Mouse (Mus musculus): ENCODE data around the gene Tmem108. TPM values are rescaled to one million over a fixed set of nuclear protein-coding genes. Genes with fewer than 3 reads are reported as not detected.

Gene Tmem108
- polyA plus RNA-seq, 1 experiment from 2014 or later: 3.3 TPM

GRCm38 (mm10) chr9:103752618-103753017 lies 9.0 kb downstream of the Tmem108 start:
- Histone ChIP-seq H3K36me3 (ENCODE audit: control insufficient read depth, insufficient read depth) (no peaks in the 10 kb centered on the region), H3K9me3 (ENCODE audit: control insufficient read depth) (no peaks in the 10 kb centered on the region), H3K27ac (ENCODE audit: low read depth, low read length) (no peak overlapping the region), H3K4me3 (ENCODE audit: low read depth, low read length) (no peak overlapping the region), H3K27me3 (replicated peaks; ENCODE audit: control insufficient read depth, insufficient read depth, low read length) (no peaks in the 10 kb centered on the region), H3K4me2 (replicated peaks; ENCODE audit: low read depth) (no peak overlapping the region), H3K9ac (ENCODE audit: low read depth, low read length) (no peak overlapping the region), H3K4me1 (replicated peaks; ENCODE audit: control insufficient read depth, insufficient read depth, low read length) (no peaks in the 10 kb centered on the region)
- no peak for TF ChIP-seq CTCF (IDR thresholded peaks at IDR 0.05; ENCODE audit: low read depth)
- 88% methylated on average over 10 of the region's 10 CpGs for WGBS
- ATAC-seq: no peak

DNA sequence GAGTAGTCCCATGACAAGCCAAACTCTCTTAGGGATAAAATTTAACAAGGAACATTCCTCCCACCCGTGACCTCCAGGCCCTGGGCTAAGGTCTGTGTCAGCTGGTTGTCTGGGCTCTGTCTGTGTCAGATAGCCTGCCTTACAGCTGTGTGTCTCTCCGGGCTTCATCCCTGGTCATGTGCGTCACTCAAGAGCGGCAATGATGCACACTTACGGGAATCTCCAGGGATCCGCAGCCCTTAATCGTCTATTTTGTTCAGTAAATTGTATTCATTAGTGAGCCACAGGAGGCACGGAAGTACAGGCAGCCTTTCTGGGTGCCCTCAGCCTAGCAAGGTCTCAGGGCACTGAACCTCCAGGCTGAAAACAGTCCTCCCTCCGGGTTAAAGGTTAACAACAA lies 10.1 kb downstream of the Tmem108 start:
- H3K27me3 ChIP-seq (replicated peaks; ENCODE audit: control insufficient read depth, insufficient read depth, low read length): no peaks in the 10 kb centered on the region
- no peak overlapping the region for H3K4me2 ChIP-seq (replicated peaks; ENCODE audit: low read depth)
- no peaks in the 10 kb centered on the region for H3K4me1 ChIP-seq (replicated peaks; ENCODE audit: control insufficient read depth, insufficient read depth, low read length)
- 61% methylated on average over 9 of the region's 9 CpGs for WGBS
- no peaks in the 10 kb centered on the region for H3K9me3 ChIP-seq (ENCODE audit: control insufficient read depth)
- H3K36me3 ChIP-seq (ENCODE audit: control insufficient read depth, insufficient read depth): no peaks in the 10 kb centered on the region
- ATAC-seq: no peak
- no peak overlapping the region for H3K9ac ChIP-seq (ENCODE audit: low read depth, low read length)
- no peak overlapping the region for H3K4me3 ChIP-seq (ENCODE audit: low read depth, low read length)
- H3K27ac ChIP-seq (ENCODE audit: low read depth, low read length): no peak overlapping the region
- no peak for TF ChIP-seq CTCF (IDR thresholded peaks at IDR 0.05; ENCODE audit: low read depth)

DNA sequence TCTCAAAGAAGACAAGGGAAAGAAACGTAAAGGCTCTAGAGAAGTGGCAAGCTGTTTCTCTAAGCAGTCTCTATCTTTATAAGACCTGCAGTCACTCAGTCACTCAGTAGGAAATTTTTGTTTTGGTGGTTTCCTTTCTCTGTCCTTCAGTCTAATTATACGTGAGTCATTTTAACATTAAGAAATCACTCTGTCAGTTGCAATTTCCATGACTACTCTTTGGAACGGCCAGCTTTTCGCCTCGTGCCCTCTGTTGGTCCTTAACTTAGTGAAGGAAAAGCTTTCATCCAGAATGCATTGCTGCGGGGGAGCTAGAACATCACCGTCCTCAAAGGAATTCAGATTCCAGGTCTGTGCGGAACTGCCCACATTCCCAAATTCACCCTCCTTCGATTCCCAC lies 11.1 kb downstream of the Tmem108 start:
- no peak overlapping the region for H3K27ac ChIP-seq (ENCODE audit: low read depth, low read length)
- ATAC-seq: no peak
- H3K4me1 ChIP-seq (replicated peaks; ENCODE audit: control insufficient read depth, insufficient read depth, low read length): no peaks in the 10 kb centered on the region
- H3K27me3 ChIP-seq (replicated peaks; ENCODE audit: control insufficient read depth, insufficient read depth, low read length): no peaks in the 10 kb centered on the region
- no peak overlapping the region for H3K4me2 ChIP-seq (replicated peaks; ENCODE audit: low read depth)
- WGBS: 90% methylated on average over 9 of the region's 9 CpGs
- no peak for TF ChIP-seq CTCF (IDR thresholded peaks at IDR 0.05; ENCODE audit: low read depth)
- H3K9ac ChIP-seq (ENCODE audit: low read depth, low read length): no peak overlapping the region
- H3K4me3 ChIP-seq (ENCODE audit: low read depth, low read length): no peak overlapping the region
- no peaks in the 10 kb centered on the region for H3K9me3 ChIP-seq (ENCODE audit: control insufficient read depth)
- no peaks in the 10 kb centered on the region for H3K36me3 ChIP-seq (ENCODE audit: control insufficient read depth, insufficient read depth)

GRCm38 (mm10) chr9:103746598-103746997 lies 15.0 kb downstream of the Tmem108 start:
- Histone ChIP-seq H3K4me3 (ENCODE audit: low read depth, low read length) (no peak overlapping the region), H3K9me3 (ENCODE audit: control insufficient read depth) (no peaks in the 10 kb centered on the region), H3K4me2 (replicated peaks; ENCODE audit: low read depth) (no peak overlapping the region), H3K9ac (ENCODE audit: low read depth, low read length) (no peak overlapping the region), H3K4me1 (replicated peaks; ENCODE audit: control insufficient read depth, insufficient read depth, low read length) (no peaks in the 10 kb centered on the region), H3K27ac (ENCODE audit: low read depth, low read length) (no peak overlapping the region), H3K36me3 (ENCODE audit: control insufficient read depth, insufficient read depth) (no peaks in the 10 kb centered on the region), H3K27me3 (replicated peaks; ENCODE audit: control insufficient read depth, insufficient read depth, low read length) (no peaks in the 10 kb centered on the region)
- WGBS: 87% methylated on average over 5 of the region's 5 CpGs
- no peak for ATAC-seq
- no peak for TF ChIP-seq CTCF (IDR thresholded peaks at IDR 0.05; ENCODE audit: low read depth)

DNA sequence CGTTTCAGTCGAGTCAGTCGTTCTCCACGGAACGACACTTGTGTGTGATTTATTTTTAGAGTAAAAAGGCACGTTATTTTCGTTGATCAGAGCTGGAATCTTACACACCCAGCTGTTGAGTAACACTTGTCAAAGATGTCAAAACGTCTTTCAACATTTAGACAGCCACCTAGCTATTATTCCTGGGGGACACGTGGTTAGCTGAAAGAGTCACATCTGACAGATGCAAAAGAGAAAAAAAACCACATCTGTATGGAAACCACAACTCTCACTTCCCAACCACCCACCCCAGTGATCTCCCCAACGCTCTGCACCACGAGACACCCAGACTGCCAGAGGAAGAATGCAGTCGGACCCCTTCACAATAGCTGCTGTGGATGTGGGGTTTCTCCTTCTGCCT lies 21.5 kb downstream of the Tmem108 start:
- WGBS: 73% methylated on average over 12 of the region's 12 CpGs
- ATAC-seq: no peak

GRCm38 (mm10) chr9:103739062-103739461 lies 22.6 kb downstream of the Tmem108 start:
- TF ChIP-seq CTCF (IDR thresholded peaks at IDR 0.05; ENCODE audit: low read depth): no peak
- no peaks in the 10 kb centered on the region for H3K27me3 ChIP-seq (replicated peaks; ENCODE audit: control insufficient read depth, insufficient read depth, low read length)
- H3K9ac ChIP-seq (ENCODE audit: low read depth, low read length): no peak overlapping the region
- H3K4me2 ChIP-seq (replicated peaks; ENCODE audit: low read depth): no peak overlapping the region
- no peak overlapping the region for H3K27ac ChIP-seq (ENCODE audit: low read depth, low read length)
- H3K4me1 ChIP-seq (replicated peaks; ENCODE audit: control insufficient read depth, insufficient read depth, low read length): no peaks in the 10 kb centered on the region
- no peaks in the 10 kb centered on the region for H3K36me3 ChIP-seq (ENCODE audit: control insufficient read depth, insufficient read depth)
- WGBS: 90% methylated on average over 4 of the region's 4 CpGs
- H3K4me3 ChIP-seq (ENCODE audit: low read depth, low read length): no peak overlapping the region
- no peaks in the 10 kb centered on the region for H3K9me3 ChIP-seq (ENCODE audit: control insufficient read depth)
- ATAC-seq: no peak

More for the DNA sequence above, 21.5 kb downstream of the Tmem108 start:
- no peak overlapping the region for H3K4me2 ChIP-seq (replicated peaks; ENCODE audit: low read depth)
- H3K27ac ChIP-seq (ENCODE audit: low read depth, low read length): no peak overlapping the region
- H3K4me1 ChIP-seq (replicated peaks; ENCODE audit: control insufficient read depth, insufficient read depth, low read length): no peaks in the 10 kb centered on the region
- no peaks in the 10 kb centered on the region for H3K27me3 ChIP-seq (replicated peaks; ENCODE audit: control insufficient read depth, insufficient read depth, low read length)
- no peak overlapping the region for H3K4me3 ChIP-seq (ENCODE audit: low read depth, low read length)
- H3K9me3 ChIP-seq (ENCODE audit: control insufficient read depth): no peaks in the 10 kb centered on the region
- no peak overlapping the region for H3K9ac ChIP-seq (ENCODE audit: low read depth, low read length)
- H3K36me3 ChIP-seq (ENCODE audit: control insufficient read depth, insufficient read depth): no peaks in the 10 kb centered on the region
- TF ChIP-seq CTCF (IDR thresholded peaks at IDR 0.05; ENCODE audit: low read depth): no peak

- Histone ChIP-seq H3K27me3 (replicated peaks; ENCODE audit: control insufficient read depth, insufficient read depth, low read length) (no peaks in the 10 kb centered on the region), H3K9ac (ENCODE audit: low read depth, low read length) (no peak overlapping the region), H3K9me3 (ENCODE audit: control insufficient read depth) (no peaks in the 10 kb centered on the region), H3K27ac (ENCODE audit: low read depth, low read length) (no peak overlapping the region), H3K4me2 (replicated peaks; ENCODE audit: low read depth) (no peak overlapping the region), H3K4me1 (replicated peaks; ENCODE audit: control insufficient read depth, insufficient read depth, low read length) (no peaks in the 10 kb centered on the region), H3K4me3 (ENCODE audit: low read depth, low read length) (no peak overlapping the region), H3K36me3 (ENCODE audit: control insufficient read depth, insufficient read depth) (no peaks in the 10 kb centered on the region)
- no peak for TF ChIP-seq CTCF (IDR thresholded peaks at IDR 0.05; ENCODE audit: low read depth)
- WGBS: 92% methylated on average over 2 of the region's 2 CpGs
- no peak for ATAC-seq
Observed at GRCm38 (mm10) chr9:103729716-103730115, 31.9 kb downstream of the Tmem108 start.
